Mouse (Mus musculus) gastrocnemius, postnatal 14 days (tissue): ENCODE measurements around the gene Pold3. TPM values are rescaled to one million over a fixed set of nuclear protein-coding genes. Genes with fewer than 3 reads are reported as not detected.

Experiments used
- DNase-seq: peaks from one replicate; pipeline ENCODE4 v3.0.0; 2021; ENCODE audit warnings: mixed read lengths
- intact Hi-C: fragments of 180-260 bp; cut with DNase I; formaldehyde crosslinking; loops from one replicate; pipeline ENCODE4 v1.15.1; 2025; ENCODE audit warnings: low total_unique reads
- long read RNA-seq, 2 experiments: library from polyadenylated mRNA; stranded (forward); transcript quantifications; one replicate each; pipeline ENCODE4 v2.0.0; 2021
- total RNA-seq, 2 experiments: library from RNA; stranded (reverse); gene quantifications; 2 replicates each; pipeline ENCODE4 v1.2.3; 2021

Gene Pold3
- 1 to 10 TPM; 5.6 to 6.4 TPM for total RNA-seq
- long read RNA-seq, experiment 1, transcript Pold3-201 (12 exons, 3,069 nt), result major isoform, 8 of 9 reads
- long read RNA-seq, experiment 1, partial matches to known transcripts, result 0 of 9 reads
- long read RNA-seq, experiment 1, other reads (novel, unspliced or antisense), result 1 of 9 reads
- long read RNA-seq, experiment 2, partial matches to known transcripts, result 0 of 6 reads
- long read RNA-seq, experiment 2, other reads (novel, unspliced or antisense), result 2 of 6 reads

DNA sequence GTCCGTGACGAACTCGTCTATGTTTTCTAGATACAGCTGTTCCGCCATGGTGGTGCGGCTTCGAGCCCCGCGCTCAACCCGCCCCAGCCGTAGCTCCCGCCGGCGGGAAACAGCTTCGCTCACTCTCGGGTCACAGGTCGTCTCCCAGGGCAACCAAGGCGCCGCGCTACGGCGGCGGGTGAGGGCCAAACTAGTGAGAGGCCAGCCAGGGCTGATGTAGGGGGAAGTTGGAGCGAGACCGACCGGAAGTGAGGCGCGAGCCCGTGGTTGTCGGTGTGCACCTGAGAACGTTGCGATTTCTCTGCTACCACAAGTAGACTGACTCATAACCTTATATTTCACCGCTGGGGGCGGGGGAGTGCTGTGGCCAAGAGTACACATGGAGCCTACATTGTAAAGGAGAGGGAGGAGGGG, at the start of gene Pold3:
TSS of gene Pold3 (minus strand) at position 190 of the 414 bp plus-strand sequence.
- peak; percentile 98 for DNase-seq
- intact Hi-C loops, result loop anchor here (10.0 kb wide), 1 partner anchor 63 kb away; no protein-coding TSS in a partner anchor

DNA sequence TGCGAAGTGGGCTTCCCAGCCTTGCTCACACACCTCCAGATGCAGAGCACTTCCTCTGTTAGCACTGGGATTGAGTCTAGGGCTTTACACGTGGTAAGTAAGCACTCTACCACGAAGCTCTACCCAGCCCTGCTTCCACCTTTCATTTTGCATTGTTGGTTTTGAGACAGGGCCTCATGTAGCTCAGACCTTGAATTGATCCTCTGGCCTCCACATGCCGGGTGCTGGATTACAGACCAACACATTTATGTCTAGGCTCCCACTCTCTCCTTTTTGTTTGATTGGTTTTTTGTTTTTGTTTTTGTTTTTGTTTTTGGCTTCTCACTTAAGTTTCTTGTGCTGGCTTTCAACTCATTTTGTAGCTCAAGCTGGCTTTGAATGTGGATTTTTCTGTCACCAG, 49.4 kb upstream of the Pold3 start:
- DNase-seq, result no peak
- intact Hi-C loops, result no loop called here

DNA sequence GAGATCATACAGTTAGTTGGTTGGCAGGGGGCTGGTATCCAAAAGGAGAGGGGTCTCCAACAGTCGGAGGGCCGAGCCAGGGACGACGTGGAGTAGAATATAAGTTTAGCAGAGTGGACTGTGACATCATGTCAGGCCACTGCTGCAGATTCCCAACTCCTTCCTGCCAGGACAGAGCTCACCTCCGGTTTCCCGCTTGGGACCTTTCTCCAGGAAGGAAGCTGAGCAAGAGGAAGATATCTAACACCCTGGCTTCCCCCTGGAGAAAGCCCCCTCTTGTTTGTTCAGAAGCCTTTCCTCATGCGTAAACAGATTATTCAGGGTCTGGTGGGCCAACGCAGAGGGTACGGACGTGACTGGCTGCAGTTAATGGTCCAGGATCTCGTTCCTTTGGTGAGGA, 47.3 kb upstream of the Pold3 start:
- intact Hi-C loops, result no loop called here
- DNase-seq, result no peak

DNA sequence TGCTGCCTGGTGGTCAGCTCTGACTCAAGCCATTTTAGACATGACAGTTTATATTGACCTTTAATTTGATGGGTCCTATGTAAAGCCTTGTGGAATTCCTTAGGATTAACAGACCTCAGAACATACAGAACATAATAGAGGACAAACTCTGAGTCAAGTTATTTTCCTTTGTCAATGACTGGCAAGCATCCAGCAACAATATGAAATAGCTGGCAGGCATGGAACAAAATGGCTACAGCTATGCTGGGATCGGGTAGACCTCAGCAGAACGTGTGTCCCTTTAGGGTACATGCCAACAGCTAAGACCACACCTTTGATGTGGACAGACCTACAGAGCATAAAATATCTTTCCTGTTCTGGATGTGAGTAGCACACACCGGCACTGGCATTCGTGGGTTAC, 42.1 kb upstream of the Pold3 start:
- DNase-seq, result no peak

DNA sequence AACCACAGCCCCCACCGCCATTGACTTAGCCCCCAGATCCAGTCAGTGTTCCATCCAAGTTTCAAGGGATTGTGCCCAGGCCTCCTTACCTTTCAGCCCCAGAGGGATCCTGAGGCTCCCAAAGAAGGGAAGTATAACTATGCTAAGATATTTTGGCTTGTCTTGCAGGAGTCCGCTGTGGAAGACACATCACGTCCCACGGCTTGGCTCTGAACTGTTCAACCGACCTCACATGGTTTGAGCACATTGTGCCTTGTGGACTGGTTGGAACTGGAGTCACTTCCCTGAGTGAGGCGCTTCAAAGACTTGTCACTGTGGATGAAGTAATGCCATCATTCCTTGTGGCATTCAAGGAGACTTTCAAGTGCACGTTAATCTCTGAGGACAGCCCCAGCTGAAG, 38.6 kb upstream of the Pold3 start:
- intact Hi-C loops, result no loop called here

More for the DNA sequence above, 42.1 kb upstream of the Pold3 start:
- intact Hi-C loops, result no loop called here

DNA sequence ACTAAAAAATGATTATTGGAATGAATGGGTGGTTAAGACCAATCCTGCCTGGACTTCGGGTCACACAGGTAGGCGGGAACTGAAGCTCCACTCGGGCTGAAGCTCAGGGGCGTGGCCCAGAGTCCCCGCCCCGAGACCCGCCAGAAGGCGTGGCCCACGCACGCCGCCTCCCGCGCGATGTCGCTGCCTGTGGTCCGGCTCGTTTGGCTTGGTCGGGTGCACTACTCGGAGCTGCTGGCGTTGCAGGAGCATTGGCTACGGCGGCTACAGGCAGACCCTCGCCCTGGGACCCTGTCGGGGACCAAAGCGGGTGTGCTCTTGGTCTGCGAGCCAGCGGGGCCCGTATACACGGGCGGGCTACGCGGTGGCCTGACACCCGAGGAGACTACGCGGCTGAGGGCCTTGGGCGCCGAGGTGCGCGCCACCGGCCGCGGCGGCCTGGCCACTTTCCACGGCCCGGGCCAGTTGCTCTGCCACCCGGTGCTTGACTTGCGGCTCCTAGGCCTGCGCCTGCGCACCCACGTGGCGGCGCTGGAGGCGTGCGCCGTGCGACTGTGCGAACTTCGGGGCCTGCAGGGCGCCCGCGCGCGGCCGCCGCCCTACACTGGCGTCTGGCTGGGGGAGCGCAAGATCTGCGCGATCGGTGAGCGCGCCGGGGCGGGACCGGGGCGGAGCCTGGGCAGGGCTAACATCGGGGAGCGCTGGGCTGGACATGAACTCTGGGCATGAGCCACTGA, 37.9 kb upstream of the Pold3 start, which contains the start of gene Lipt2:
TSS of gene Lipt2 (plus strand) at position 173 of the 737 bp plus-strand sequence.
- intact Hi-C loops, result no loop called here
- peak; percentile 95 for DNase-seq

More for the DNA sequence above, 38.6 kb upstream of the Pold3 start:
- peak; percentile 17 for DNase-seq

DNA sequence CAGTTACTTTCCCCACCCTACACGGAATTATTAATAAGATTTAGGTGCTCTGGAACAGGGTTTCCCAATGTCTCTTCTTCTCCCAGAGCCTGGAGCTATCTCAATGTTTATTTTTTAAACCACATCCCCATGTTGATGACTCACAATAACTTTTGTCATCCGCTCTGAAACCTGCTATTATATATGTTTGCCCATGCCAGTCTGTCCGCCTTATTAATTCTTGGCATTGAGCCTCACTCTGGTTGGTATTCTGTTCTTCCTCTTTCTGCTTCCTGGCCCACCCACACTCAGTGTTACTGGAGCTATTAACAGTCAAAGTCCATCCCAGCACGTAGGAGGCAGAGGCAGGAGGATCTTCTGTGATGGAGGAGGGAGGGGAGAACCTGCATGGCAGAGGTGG, 36.3 kb upstream of the Pold3 start:
- intact Hi-C loops, result no loop called here
- DNase-seq, result no peak

DNA sequence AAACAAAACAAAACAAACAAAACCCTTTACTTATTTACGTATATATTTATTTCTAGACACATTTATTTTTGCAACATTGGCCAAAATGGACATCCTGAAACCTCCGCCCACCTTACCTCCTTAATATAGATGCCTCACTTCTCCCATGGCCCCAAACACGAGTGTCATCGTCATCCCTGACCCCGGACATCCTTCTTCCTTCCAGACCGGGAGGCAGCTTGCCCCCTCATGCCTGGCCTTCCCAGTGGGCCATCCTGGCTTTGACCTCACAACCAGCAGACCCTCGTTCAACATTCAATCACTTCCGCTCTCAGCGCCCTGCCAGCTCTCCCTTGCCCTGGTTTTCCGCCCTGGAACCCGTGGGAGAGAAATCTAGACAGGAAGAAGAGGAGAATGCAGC, 29.3 kb upstream of the Pold3 start:
- no peak for DNase-seq
- intact Hi-C loops, result no loop called here

DNA sequence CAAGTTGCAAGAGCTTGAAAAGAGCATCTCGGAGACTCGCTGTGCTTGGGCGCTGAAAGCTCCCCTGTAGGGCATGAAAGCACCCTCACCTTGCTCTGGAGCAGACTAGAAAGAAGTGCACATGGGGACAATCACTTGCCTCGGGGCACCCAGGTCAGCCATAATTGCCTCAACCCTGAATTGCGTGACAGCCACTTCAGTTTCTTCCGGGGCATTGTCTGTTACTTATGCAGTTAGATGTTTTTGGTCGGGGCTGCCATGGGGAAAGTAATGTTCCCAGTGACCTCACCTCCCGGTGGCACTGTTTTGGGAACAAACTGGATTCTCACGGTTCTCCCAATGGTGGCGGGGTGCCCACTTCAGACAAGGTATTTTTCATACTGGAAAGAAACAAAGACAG, 28.7 kb upstream of the Pold3 start:
- DNase-seq, result no peak
- intact Hi-C loops, result no loop called here

DNA sequence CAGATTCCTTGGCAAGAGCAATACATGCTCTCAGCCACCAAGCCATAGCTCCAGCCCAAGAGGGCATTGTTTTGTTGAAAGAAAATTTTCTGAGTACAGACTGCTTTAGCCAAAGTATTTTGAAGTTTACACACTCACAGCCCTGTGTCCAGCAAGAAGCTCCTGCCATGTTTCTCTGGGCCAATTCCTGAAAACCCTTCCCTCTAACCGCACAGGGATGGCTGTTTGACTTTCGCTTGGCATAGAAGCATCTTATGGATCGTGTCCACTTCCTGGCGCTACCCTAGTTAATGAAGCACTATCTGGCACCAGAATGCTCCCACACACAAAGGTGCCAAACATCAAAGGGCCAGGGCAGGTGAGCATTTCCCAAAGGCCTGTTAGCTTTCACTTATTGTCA, 27.2 kb upstream of the Pold3 start:
- no peak for DNase-seq
- intact Hi-C loops, result no loop called here

DNA sequence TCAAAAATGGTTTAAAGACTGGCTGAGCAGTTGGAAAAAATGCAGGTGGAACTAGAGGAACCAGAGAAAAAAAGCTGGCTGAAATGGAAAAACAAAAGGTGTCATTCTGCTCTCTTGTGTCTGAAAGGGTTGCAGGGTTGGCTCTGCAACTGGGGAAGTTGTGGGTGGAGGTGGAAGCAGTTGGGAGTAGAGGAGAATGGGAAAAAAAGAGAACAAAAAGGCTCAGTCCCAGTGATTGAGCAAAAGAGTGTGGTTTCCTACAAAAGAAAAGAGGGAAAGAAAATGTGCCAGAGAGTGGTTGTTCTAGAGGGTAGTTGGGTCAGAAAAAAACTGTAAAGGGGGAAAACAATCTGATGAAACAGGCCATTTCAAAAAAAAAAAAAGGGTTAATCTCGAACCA, 19.2 kb upstream of the Pold3 start:
- intact Hi-C loops, result no loop called here
- DNase-seq, result no peak

DNA sequence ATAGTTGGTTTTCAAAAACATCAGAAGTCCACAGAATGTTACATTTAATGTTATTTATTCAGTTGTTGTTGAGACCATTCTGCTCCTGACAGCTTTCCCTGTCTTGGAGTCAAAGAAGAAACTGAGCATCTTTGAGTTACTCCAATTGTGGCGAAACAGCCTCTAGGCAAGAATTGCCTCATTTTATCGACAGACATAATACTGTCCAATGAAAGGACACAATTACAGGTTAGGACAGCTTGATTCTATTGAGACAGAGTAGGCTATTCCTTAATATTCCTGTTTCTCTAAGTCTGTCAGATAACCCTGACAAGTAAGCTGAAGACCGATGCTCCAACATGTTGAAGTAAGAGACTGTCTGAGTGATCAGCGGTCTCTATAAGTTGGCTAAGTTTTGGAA, 16.7 kb upstream of the Pold3 start:
- no peak for DNase-seq
- intact Hi-C loops, result no loop called here

DNA sequence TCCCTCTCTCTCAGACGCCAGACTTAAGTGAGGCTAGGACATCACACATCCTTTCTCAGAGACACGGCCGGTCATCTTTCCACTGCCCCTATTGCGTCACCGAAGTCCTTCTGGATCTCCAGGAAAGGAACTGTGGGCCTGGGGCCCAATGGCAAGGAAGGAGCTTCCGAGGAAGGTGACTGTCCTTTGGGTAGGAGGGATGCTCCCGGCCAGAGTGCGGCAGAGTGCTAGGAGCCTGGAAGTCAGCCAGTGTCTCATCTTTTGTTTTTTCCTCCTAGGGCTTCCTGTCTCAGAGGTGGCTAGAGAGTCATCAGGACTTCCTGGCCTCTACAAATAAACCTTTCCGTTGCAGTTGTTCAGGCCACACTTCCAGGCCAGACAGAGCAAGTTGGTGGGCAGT, 15.7 kb upstream of the Pold3 start:
- no peak for DNase-seq
- intact Hi-C loops, result no loop called here

DNA sequence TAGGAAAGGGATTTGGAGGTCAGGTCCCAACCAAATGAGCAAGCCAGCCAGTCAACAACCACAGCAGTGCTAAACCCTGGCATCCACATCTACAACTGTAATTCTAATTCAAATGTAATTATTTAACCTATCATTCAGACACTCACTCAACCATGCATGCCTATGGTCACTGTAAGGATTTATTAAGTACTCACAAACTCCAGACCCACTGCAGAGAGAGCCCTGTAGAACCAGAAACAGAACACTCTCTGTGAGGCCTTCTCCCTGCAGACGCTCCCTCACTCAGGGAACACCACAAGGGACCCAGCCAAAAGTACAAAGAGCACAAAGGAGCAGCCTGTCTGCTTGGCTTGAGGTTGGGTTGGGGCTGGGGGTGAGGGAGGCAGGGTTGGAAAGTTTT, 11.0 kb upstream of the Pold3 start:
- intact Hi-C loops, result no loop called here
- DNase-seq, result no peak

DNA sequence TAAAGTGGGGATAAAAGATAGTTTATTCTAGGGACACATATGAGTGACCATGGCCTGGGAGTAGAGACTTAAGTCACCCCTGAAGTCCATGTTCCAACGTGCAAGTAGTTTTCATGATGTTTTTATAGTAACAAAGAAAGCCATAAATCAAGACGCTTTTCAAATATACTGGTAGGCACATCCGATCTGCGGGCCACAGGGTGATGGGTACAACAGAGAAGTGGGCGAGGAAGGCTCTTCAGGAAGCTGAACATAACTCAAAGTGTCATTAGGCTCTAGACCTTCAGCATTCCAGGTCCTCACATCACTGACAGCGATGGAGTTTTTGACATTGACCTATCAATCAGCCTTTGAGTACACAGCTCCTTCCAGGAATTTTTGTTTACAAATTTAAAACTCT, 9.2 kb upstream of the Pold3 start:
- DNase-seq, result no peak
- intact Hi-C loops, result no loop called here

DNA sequence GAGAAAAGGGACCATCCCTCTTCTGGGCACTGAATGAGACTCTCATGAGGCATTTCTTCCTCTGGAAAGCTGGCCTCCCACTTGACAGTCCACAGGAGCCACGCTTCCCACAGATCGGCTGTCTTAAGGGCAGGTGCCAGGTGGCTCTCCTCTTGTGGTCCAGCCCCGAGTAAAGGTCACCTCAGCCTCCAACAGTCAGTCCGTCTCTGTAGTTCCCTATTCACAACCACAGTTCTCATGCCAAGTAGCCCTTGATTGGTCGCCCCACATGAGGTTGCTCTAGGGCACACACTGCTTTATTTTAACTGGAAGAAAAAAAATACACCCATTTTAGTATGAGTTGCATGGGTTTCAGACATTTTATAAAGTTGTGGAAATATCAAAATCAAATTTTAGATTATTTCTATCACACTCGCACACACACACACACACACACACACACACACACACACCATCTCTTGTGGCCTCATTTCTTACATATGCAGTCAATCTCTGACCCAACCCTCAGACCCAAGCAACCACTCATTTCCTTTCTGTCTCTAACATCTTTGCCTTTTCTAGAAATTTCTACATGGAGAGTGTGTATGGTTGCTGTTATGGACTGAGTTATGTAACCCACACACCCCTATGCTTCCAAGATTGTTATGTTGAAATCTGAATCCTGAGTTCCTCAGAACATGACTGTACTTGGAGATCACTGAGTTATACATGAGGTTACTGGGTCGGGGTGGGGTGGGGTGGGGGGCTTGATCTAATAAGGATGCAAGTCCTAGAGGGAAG, 7.1 kb upstream of the Pold3 start:
- intact Hi-C loops, result loop anchor here (10.0 kb wide), 1 partner anchor 56 kb away; no protein-coding TSS in a partner anchor
- no peak for DNase-seq

DNA sequence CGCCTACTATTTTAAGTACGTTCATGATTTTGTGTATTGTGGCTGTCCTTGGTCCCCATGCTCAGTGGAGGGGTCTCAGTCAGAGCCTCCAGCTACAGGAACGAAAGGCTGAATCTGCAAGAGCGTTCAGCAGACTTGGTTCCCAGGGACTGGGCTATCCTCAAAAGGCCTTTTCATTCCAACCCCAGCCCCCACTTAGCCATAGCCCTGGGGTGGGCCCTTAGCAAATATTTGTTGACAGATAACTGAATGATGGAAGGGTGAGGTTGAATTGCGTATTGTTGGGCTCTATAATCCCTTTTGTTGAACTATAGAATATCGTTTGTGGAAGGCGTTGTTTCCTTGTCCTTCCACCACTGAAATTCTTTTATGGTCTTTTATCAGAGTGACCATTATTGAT, 5.1 kb upstream of the Pold3 start:
- intact Hi-C loops, result loop anchor here (10.0 kb wide), 1 partner anchor 58 kb away; no protein-coding TSS in a partner anchor
- no peak for DNase-seq

DNA sequence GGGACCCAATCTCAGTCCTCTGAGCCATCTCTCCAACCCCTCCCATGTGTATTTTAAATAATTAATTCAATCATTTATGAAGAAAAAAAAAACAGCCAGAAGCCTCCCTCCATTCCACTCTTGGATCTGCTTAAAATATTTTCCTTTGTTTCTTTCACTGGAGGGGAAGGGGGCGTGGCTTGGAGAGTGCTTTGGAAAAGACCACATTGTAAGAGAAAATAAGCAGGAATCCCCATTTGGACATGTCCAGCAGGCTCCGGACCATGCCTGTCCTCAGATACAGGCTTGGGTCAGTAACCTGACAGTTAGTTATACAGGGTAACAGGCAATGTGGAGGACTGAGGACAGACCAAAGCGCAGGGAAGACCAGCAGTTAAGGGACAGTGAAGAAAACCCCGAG, 3.8 kb upstream of the Pold3 start:
- no peak for DNase-seq
- intact Hi-C loops, result loop anchor here (10.0 kb wide), 1 partner anchor 60 kb away; no protein-coding TSS in a partner anchor

DNA sequence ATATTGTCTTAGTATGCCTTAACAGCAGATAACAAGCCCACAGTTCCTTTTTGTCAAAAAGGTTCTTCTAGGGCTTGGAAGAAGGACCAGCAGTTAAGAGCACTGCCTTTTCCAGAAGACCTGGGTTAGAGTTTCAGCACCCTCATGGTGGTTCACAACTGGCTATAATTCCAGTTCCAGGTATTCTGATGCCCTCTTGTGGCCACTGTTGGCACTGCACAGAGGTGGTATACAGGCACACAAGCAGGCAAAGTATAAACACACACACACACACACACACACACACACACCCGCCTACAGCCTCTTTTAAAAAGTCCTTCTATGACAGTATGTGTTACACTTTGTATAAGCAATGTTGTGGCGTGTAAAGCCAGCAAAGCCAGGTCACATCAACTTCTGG, 2.8 kb upstream of the Pold3 start:
- peak; percentile 13 for DNase-seq
- intact Hi-C loops, result loop anchor here (10.0 kb wide), 1 partner anchor 61 kb away; no protein-coding TSS in a partner anchor

DNA sequence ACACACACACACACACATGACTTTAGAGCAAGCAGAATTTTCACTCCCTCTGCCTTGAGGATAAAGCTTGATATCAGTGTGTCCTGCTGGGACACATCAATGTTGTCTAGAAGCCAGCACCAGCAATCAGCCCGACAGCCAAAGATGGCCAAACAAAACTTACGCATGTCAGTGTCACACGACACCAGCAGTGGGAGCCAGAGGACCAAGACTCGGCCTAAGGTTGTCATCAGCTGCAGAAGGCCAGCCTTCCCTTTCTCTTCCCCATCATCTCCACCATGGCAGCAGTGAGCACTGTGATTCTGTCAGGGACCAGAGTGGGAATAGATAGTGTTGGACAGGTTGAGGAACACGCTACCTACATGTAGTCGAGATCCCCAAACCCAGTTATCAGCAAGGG, 2.1 kb upstream of the Pold3 start:
- DNase-seq, result peak; percentile 13
- intact Hi-C loops, result loop anchor here (10.0 kb wide), 1 partner anchor 61 kb away; no protein-coding TSS in a partner anchor
